Mouse (Mus musculus): ENCODE results near the gene Smyd3. TPM values are rescaled to one million over a fixed set of nuclear protein-coding genes. Genes with fewer than 3 reads are reported as not detected.
A peak's percentile ranks its signal among the peaks of the same experiment; 100 is the strongest.

Smyd3 gene
- polyA plus RNA-seq, 1 experiment from 2014 or later, result 18.9 TPM

DNA sequence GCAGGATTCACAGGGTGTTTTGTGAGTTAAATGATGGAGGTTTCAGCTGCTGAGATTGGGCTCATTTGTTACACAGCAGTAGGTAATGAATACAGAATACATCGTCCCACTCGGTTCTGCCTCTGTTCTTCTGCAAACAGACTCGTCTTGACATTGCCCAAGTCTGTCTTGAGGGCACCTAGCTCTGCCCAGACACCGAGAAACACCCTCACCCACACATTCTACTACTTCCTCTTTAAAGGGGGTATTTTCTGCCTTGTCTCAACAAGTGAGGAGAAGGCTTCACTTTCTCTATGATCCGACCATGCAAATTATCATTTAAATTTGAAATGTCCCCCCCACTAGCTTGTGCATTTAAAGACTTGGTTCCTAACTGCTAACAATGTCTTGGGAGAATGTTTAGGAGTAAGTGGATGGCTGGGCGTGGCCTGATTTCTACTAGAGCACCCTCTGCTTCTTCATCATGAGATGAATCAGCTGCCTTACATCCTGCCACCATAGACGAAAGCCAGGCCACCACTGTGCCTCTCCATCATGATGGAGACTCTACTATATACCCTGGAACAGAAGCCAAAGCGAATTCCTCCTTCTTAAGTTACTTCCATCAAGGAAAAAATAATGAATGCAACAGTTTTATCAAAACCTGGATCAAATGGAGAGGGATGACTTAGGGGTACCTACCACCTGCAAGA lies 593.2 kb downstream of the Smyd3 start:
- 62% methylated on average over 8 of the region's 8 CpGs for WGBS
- Histone ChIP-seq H3K27ac (ENCODE audit: low read length) (no peak overlapping the region), H3K9me3 (replicated peaks; ENCODE audit: control insufficient read depth, low read length) (no peaks in the 10 kb centered on the region), H3K4me2 (ENCODE audit: low read depth, low read length) (no peak overlapping the region), H3K36me3 (ENCODE audit: control insufficient read depth, insufficient read depth, low read length) (no peaks in the 10 kb centered on the region), H3K9ac (ENCODE audit: low read length) (no peak overlapping the region), H3K4me3 (replicated peaks; ENCODE audit: low read length) (no peak overlapping the region), H3K27me3 (ENCODE audit: control insufficient read depth, insufficient read depth, low read length) (no peaks in the 10 kb centered on the region), H3K4me1 (ENCODE audit: control insufficient read depth, insufficient read depth, low read length) (no peaks in the 10 kb centered on the region)
- ATAC-seq (ENCODE audit: insufficient read depth, low FRiP score), result no peak; the same call in 1 of the 2 replicates

GRCm38 (mm10) chr1:178917194-178917902 lies 600.5 kb downstream of the Smyd3 start:
- Histone ChIP-seq H3K9me3 (replicated peaks; ENCODE audit: control insufficient read depth, low read length) (no peaks in the 10 kb centered on the region), H3K27ac (ENCODE audit: low read length) (no peak overlapping the region), H3K4me1 (ENCODE audit: control insufficient read depth, insufficient read depth, low read length) (no peaks in the 10 kb centered on the region), H3K36me3 (ENCODE audit: control insufficient read depth, insufficient read depth, low read length) (no peaks in the 10 kb centered on the region), H3K27me3 (ENCODE audit: control insufficient read depth, insufficient read depth, low read length) (no peaks in the 10 kb centered on the region), H3K4me3 (replicated peaks; ENCODE audit: low read length) (no peak overlapping the region), H3K9ac (ENCODE audit: low read length) (no peak overlapping the region), H3K4me2 (ENCODE audit: low read depth, low read length) (no peak overlapping the region)
- peak; percentile 30; the same call in 1 of the 2 replicates for ATAC-seq (ENCODE audit: insufficient read depth, low FRiP score)
- 62% methylated on average over 31 of the region's 31 CpGs for WGBS

GRCm38 (mm10) chr1:178915056-178915455 lies 602.8 kb downstream of the Smyd3 start:
- ATAC-seq (ENCODE audit: insufficient read depth, low FRiP score), result no peak
- H3K27me3 ChIP-seq (ENCODE audit: control insufficient read depth, insufficient read depth, low read length), result no peaks in the 10 kb centered on the region
- no peaks in the 10 kb centered on the region for H3K36me3 ChIP-seq (ENCODE audit: control insufficient read depth, insufficient read depth, low read length)
- no peaks in the 10 kb centered on the region for H3K4me1 ChIP-seq (ENCODE audit: control insufficient read depth, insufficient read depth, low read length)
- no peak overlapping the region for H3K4me3 ChIP-seq (replicated peaks; ENCODE audit: low read length)
- H3K4me2 ChIP-seq (ENCODE audit: low read depth, low read length), result no peak overlapping the region
- H3K9ac ChIP-seq (ENCODE audit: low read length), result no peak overlapping the region
- WGBS, result 76% methylated on average over 12 of the region's 12 CpGs
- H3K9me3 ChIP-seq (replicated peaks; ENCODE audit: control insufficient read depth, low read length), result no peaks in the 10 kb centered on the region
- H3K27ac ChIP-seq (ENCODE audit: low read length), result no peak overlapping the region

DNA sequence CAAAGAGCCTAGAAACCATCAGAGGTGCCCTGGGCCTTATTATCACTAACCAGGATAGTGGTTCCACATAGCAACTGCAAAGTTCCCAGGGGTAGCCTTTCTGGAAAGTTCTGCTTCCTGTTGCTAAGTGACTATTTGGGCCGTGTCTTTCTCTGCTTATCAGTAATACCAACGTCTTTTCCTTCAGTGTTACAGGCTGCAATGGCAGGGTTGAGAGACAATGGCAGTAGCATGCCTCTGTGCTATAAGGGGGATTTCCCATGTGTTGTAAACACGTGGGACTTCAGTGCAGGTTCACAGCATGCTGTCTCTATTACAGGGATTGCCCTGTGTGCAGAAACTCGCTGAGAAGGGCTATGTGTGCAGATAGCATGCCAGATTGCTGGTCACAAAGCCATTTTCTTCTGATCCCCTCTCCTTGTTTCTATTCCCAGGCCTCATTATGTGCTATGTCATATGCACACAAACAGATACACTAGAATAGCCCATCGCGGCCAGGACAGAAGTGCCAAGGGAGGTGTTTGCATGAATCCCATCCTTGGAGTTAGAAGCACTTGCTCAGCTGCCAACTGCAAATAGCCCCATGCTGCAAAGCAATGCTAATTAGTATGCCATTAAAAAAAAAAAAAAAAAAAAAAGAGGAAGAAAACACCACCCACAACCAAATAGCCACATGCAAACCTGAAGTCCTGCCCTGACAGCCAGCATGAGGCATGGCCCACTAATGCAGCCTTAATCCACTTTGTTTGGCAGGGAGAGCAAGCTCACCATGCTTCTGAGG lies 604.7 kb downstream of the Smyd3 start:
- H3K27me3 ChIP-seq (ENCODE audit: control insufficient read depth, insufficient read depth, low read length), result no peaks in the 10 kb centered on the region
- no peak overlapping the region for H3K4me2 ChIP-seq (ENCODE audit: low read depth, low read length)
- 61% methylated on average over 6 of the region's 6 CpGs for WGBS
- no peak overlapping the region for H3K4me3 ChIP-seq (replicated peaks; ENCODE audit: low read length)
- no peaks in the 10 kb centered on the region for H3K4me1 ChIP-seq (ENCODE audit: control insufficient read depth, insufficient read depth, low read length)
- no peak overlapping the region for H3K9ac ChIP-seq (ENCODE audit: low read length)
- no peaks in the 10 kb centered on the region for H3K36me3 ChIP-seq (ENCODE audit: control insufficient read depth, insufficient read depth, low read length)
- ATAC-seq (ENCODE audit: insufficient read depth, low FRiP score), result no peak
- no peaks in the 10 kb centered on the region for H3K9me3 ChIP-seq (replicated peaks; ENCODE audit: control insufficient read depth, low read length)
- H3K27ac ChIP-seq (ENCODE audit: low read length), result no peak overlapping the region

GRCm38 (mm10) chr1:178910951-178911350 lies 606.9 kb downstream of the Smyd3 start:
- Histone ChIP-seq H3K4me3 (replicated peaks; ENCODE audit: low read length) (no peak overlapping the region), H3K4me2 (ENCODE audit: low read depth, low read length) (no peak overlapping the region), H3K4me1 (ENCODE audit: control insufficient read depth, insufficient read depth, low read length) (no peaks in the 10 kb centered on the region), H3K9ac (ENCODE audit: low read length) (no peak overlapping the region), H3K27me3 (ENCODE audit: control insufficient read depth, insufficient read depth, low read length) (no peaks in the 10 kb centered on the region), H3K9me3 (replicated peaks; ENCODE audit: control insufficient read depth, low read length) (no peaks in the 10 kb centered on the region), H3K36me3 (ENCODE audit: control insufficient read depth, insufficient read depth, low read length) (no peaks in the 10 kb centered on the region), H3K27ac (ENCODE audit: low read length) (no peak overlapping the region)
- 56% methylated on average over 14 of the region's 14 CpGs for WGBS
- no peak for ATAC-seq (ENCODE audit: insufficient read depth, low FRiP score)

Other genes with a start within 250 kb of the Smyd3 start
- 25.8 and 31.0 TPM in 2 replicates for gene Tfb2m, start 28.2 kb upstream of the Smyd3 start, polyA plus RNA-seq (2015; fragmentation: Nextera tagmentation; extraction: Ambion mirVana)
- 16.6 and 18.8 TPM in 2 replicates for gene Cnst, start 28.3 kb upstream of the Smyd3 start, polyA plus RNA-seq (2015; fragmentation: Nextera tagmentation; extraction: Ambion mirVana)
- 55.2 and 65.1 TPM in 2 replicates for gene Sccpdh, start 150.2 kb upstream of the Smyd3 start, polyA plus RNA-seq (2015; fragmentation: Nextera tagmentation; extraction: Ambion mirVana)
- gene Kif28, start 227.2 kb upstream of the Smyd3 start, polyA plus RNA-seq (2015; fragmentation: Nextera tagmentation; extraction: Ambion mirVana), result 0.04 TPM in 1 of 2 replicates, not detected in the other

All from stomach, embryonic 16.5 days (tissue).